Mouse (Mus musculus): Measurements from ENCODE around the gene Gm49320.
"Not testable (repeated sequence)": the region's sequence is repeated elsewhere in the genome, so short reads cannot be mapped to it uniquely, and the experiment has no call there.

The Gm49320 gene

DNA sequence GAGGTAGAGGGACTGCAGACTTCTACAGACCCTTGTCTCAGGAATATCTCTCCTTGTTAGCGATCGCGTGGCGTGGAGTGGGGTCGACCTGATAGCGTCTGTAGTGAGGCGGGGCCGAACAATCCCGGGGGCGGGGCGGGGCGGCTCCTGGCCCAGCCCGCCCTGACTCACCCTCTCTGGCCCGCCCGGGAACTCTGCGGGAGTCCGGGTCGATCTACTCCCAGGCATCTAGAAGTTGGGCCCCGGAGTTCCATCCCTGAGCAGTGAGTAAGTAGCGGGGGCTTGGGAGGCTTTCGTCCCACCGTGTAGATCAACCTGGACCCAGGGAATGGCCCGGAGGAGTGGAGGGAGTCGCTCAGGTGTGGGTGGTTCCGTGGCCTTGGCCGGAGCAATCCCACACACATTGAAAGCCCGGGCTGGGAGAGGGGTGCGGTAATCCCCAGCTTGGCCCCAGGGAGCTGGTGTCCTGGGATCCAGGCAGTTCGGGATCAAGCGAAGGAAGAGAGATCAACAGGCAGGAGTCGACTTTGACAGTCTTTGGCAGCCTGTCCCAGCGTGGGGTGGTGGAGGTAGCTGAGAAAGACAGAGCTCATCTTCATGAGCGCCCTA lies 11.8 kb upstream of the Gm49320 start, which contains the start of gene Lrrc8e:
Gene Lrrc8e (plus strand): TSS at position 89 of the 609 bp plus-strand sequence.
- DNase-seq (ENCODE audit: low read depth, low spot score): no peak

DNA sequence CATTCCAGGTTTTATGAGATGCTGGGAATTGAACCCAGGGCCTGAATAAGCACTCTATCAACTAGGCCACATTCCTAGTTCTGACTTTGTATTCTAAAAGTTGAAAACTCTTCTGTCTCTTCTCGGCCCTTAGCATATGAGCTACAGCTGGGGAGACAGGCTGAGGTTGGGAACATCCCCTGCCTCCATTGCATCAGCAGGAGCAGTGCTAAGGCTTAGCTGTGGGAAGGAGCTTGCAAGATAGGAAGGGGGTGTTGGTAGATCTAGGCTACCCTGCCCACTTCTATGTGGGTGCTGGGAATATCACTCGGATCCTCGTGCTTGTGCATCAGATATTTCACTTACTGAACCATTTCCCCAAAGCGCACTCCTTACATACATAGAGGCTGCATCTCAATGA lies 10.7 kb upstream of the Gm49320 start:
- DNase-seq (ENCODE audit: low read depth, low spot score): no peak

DNA sequence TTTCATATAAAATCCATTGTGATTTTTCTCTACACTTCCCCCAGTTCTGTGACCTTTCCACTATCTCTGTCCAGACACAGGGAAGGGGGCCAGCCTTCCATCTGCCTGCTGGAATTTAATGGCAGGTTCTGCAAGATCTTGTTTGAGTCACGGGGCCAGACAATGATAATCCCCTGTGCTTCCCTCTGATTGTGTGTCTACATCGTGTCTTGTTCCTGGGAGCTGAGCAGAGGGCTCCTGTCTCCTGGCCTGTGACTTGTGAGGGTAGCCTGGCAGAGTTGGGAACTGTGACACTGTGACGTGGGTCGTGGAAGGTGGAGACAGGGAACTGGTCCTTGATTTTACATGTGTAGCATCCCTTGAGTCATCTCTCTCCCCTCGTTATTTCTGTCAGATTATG lies 8.9 kb upstream of the Gm49320 start:
- no peak for DNase-seq (ENCODE audit: low read depth, low spot score)

DNA sequence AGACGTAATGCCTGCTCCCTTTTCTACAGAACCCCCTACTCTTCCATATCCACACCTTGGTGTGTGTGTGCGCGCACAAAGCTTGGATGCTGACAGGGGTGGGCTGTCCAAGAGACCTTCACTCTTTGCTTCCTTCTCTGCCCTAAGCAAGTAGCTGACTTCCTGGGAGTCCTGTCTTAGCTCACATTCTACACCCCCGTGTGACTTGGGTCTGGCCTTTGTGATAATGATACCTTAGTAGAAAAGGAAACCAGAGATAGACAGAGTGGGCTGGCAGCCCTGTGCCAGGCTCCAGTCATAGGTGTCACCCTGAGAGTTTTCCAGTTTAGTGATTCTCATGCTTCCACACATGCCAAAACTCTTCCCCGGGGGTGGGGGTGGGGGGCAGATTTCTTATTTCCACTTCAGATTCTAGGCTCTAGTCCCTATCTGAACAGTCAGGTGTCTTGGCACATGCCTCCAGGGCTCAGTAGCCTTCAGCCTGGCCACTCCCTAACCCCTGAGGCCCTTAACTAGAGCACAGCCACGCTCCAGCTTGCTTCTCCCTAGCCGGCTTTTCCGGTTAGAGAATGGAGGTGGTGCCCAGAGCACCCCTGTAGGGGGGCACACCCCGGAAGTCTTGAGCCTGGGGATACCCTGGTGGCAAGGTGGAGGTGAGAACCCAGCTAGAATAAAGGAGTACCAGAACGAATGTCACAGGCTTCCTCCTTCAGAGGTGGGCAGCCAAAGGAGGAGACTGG lies 7.9 kb upstream of the Gm49320 start:
- no peak for DNase-seq (ENCODE audit: low read depth, low spot score)

DNA sequence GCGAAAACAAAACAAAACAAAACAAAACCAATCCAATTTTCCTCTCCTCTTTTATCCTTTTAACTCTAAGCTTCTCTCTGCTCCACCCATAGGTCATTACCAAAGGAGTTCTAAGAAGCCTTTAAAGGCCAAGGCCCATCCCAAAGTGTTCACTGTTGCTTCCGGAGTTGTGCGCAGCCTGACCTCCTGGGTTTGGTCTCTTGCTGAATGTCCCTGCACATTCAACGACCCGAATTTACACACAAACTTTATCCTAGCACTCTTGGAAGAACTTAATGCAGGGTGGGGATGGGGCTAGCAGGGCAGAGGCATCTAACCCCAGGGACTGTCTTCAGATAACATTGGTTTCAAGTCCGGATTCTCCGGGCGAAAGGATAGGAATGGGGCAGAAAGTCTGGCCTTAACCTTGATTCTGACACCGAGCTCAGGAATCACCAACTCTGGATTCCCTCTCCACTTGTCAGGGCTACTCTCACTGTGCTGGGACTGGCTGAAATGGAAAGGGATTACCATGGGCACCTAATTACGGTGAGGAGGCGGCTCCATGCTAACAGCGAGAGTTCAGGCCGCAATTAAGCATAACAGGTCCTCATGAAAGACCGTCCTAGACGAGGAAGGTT lies 741 bp upstream of the Gm49320 start:
- no peak for DNase-seq (ENCODE audit: low read depth, low spot score)

DNA sequence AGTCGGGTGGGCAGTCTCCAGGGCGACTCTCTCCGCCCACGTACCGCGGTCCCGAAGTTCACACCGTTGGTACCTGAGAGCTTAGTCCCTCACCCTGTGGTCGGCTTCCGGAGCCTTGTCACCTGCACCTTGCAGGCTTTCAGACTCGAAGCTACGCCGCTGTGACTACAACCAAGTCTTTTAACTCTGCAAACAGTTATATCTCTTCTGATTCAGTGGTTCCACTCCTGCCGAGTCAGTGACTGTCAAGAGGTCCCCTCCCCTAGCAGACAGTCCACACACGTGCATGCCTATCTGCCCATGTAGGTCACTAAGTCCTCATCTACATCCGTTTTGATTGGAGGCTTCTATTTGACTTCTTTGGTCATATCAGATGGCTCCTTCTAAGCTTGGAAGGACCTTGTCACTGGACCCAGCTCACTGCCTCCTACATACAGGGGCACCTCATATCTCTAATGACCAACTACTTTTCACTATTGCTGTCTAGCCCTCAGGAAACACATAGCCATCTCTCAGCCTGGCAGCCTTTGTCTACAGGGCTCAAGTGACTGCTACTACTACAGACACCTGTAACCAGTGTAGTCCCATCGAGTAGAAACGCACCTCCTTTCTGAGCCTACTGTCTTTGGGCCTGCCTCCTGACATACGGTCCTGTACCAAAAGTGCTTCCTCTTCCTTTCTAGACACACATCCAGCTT lies 677 bp downstream of the Gm49320 start:
- no peak for DNase-seq (ENCODE audit: low read depth, low spot score)

DNA sequence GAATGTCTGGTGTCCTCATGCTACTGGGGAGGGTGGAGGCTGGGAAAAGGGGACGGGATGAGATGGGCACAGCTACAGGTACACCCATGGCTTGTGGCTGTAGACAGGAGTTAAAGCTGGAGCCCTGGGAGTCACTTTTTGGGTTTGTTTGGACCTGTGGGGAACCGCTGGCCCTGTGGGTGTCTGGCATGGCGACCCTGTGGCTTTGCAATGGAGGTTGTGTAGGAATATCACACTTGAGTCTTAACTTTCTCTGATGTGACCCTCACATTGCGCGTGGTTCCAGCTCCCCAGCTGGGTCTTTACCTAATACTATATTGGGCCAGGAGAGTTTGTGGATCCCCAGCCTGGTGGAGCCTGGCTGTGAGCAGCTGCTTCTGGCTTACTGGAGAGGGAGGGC lies 6.4 kb downstream of the Gm49320 start:
- DNase-seq (ENCODE audit: low read depth, low spot score): no peak

DNA sequence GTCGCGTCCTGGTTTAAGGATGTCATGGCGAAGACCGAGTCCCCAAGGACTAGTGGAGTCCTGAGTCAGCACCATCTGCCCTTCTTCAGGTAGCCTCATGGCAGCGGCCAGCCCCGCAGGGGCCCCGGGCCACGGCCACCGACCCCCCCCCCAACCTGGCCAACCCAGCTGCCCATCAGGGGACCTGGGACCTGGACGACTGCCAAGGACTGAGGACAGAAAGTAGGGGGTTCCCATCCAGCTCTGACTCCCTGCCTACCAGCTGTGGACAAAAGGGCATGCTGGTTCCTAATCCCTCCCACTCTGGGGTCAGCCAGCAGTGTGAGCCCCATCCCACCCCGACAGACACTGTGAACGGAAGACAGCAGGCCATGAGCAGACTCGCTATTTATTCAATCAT lies 7.1 kb downstream of the Gm49320 start:
- no peak for DNase-seq (ENCODE audit: low read depth, low spot score)

DNA sequence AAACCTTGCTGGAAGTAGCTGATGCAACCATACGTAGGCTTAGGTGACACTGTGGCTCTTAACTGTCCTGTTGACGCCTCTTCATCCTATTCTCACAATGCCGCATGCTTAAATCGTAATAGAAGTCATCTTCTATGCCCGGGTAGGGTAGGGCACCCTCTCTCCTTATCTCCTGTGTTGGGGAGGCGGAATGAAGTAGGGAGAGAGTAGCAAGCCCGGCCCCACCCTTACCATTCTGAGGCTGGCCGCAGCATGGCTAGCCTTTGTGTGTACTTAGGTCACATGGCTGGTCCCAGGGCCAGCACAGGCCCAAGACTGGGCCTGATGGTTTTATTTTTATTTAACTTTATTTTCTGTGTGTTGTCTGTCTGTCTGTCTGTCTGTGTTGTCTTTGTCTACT lies 8.6 kb downstream of the Gm49320 start:
- DNase-seq (ENCODE audit: low read depth, low spot score): no peak

DNA sequence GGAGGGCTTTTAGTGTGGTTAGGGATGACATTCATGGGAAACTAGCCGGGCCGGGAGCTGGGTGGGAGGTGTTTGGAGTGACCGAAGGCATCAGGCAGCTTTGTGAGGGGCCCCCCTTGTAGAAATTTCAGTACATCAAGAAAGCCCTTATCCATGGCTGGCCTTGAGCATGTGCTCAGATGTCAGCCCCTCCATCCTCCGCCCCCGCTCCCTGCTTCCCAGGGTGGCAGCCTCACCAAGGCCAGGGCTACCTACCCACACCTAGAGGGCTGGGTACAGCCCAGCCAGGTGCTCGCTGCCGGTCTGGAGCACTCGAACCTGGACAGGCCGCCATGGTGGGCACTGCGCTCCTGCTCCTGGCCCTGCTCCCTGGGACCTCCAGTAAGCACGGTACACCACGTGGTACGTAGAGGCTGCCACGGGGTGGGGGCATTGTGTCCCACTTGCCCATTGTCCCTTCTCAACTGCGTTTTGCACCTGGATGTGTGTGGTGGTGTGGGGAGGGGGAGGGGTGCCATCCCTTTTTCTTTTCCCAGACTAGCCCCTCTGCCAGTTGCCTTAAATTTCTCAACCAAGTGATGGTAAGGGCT lies 9.4 kb downstream of the Gm49320 start, which contains the start of gene Tgfbr3l:
Gene Tgfbr3l (plus strand): TSS at position 264 of the 590 bp plus-strand sequence.
- DNase-seq (ENCODE audit: low read depth, low spot score): no peak

DNA sequence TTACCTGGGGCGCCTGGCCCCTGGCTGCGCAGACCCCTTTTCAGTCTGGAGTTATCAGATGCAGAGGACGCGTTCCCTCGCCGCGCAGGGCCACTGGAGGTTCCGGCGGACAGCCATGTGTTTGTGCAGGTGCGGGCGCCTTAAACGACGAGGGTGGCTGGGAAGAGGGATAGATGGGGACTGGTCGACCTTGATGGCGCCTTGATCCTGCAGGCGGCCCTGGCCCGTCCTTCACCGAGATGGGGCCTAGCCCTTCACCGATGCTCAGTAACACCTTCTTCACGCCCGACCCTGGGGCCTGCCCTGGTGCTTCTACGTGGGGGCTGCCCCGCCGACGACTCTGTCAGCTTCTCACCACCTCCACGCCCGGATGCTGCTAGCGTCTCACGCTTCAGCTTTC lies 10.5 kb downstream of the Gm49320 start:
- no peak for DNase-seq (ENCODE audit: low read depth, low spot score)

DNA sequence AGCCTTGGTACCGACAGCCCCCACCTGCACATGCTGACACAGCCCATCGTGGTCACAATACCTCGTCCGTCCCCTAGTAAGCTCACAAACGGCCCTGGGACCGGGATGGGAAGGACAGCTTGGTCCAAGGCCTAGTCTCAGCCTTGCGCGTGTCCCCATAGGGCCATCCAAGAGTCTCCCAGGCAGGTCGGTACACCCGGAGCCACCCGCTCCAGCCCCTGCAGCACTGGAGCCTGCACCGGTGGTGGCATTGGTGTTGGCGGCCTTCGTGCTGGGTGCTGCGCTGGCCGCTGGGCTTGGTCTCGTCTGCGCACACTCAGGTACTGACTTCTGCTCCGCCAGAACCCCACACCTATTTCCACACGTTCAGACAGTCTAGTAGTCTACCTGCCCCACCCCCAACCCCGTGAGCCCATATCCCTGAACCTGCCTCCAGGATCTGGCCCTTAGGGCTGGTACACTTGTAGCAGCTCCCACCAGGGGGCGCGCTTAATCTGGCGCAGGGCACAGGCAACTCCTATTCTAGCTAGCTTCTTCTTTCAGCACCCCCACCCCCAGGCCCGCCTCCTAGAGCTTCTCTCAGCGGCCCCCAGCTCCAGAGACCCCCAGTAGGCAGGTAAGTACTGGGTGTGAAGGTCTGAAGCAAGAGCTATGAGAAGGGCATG lies 11.8 kb downstream of the Gm49320 start:
- peak; percentile 80 for DNase-seq (ENCODE audit: low read depth, low spot score)

DNA sequence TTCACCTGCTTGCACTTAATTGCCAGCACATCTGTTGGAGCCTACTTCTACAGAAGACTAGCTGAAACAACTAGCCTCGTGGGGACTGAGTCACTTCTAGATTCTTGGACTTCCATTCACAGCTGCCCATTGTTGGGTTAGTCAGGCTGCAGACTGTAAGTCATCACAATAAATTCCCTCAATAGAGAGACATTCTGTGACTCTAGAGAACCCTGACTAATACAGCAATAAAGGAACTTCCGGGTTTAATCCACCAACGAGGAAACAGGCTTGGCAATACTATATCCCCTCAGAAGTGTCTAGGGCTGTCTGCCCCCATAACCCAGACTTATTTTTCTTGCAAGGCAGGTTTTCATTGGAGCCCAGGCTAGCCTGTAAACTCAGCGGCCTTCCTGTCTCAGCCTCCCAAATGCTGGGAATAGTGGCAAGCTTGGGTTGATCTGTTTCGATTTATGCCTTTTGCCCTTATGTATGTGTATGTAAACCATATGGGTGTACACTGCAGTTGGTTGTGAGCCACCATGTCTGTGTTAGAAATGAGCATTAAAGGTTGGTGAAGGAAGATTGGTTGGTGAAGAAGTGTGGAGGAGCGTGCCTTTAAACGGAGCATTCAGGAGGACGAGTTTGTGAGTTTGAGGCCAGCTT lies 13.6 kb downstream of the Gm49320 start:
- no peak for DNase-seq (ENCODE audit: low read depth, low spot score)

DNA sequence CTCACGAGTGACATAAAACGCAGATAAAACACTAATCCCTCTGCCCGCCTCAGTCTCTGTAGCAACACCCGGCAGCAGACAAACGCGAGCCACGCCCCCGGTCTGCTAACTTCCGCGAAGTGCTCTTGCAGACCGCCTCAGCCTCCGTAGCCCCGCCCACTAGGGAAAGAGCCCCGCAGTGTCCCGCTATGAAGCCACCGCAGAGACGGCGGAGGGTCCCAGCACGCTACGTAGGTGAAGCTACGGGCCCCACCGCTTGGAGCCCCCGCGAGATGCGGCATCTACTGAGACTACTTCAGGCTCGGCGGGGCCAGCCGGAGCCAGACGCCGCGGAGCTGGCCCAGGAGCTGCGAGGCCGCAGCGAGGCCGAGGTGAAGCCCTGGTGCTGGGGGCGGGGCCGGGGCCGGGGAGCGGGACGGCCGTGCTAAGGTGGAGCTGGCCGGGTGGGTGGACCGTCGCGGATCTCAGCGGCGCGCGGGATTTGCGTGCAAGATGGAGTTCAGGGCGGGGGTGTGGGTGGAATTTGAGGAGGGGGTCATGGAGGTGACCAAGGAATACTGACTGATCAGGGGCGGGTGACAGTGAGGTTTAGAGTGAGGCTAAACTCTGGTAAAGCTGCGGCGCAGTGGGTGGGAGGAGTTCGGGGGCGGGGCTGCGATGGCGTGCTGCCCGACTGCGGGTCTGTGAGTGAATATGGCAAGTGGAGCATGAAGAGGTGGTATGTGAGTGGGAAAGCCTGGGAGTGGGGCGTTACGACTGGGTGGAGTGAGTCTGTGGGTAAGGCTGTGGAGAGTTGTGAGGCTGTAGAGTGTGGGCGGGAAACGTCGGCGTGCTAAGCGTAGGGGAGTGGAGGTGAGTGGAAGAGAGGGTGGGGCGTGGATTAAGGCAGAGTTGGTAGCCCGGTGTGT lies 14.5 kb downstream of the Gm49320 start, which contains the start of gene Snapc2:
Gene Snapc2 (plus strand): TSS at position 147 of the 908 bp plus-strand sequence.
- peak; percentile 89 for DNase-seq (ENCODE audit: low read depth, low spot score)

DNA sequence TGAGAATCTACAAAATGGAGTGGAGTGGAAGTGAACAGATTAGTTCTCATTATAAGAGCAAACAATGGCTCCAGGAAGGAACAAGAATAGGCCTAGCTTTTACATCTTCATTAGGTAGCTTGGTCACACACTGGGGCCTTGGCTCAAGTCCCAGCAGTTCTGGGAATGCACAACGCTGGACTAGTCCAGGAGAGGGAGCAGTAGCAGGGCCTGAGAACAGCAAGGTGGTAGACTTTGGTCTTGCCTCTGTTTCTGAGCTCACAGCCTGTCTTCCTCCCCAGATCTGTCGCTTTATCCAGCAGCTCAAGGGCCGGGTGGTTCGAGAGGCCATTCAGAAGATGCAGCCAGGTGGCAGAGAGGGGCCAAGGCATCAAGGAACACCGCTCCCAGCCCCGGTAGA lies 15.3 kb downstream of the Gm49320 start:
- no peak for DNase-seq (ENCODE audit: low read depth, low spot score)

DNA sequence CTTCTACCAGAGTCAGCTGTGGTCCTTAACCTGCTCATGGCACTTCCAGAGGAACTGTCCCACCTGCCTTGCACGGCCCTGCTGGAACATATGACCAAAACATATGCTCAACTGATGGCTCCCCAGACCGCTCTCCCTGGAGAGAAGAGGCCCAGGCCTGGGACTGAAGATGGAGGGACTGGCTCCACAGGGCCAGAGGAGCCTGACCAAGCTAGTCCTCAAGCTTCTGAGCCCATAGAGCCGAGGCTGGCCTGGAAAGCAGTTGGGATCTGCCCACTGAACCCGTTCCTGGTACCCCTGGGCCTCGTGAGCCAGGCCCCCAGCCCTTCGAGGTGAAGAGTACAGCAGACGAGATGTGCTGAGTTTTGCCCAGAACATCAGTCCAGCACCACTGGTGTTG lies 16.8 kb downstream of the Gm49320 start:
- not testable (repeated sequence) for DNase-seq (ENCODE audit: low read depth, low spot score)

DNA sequence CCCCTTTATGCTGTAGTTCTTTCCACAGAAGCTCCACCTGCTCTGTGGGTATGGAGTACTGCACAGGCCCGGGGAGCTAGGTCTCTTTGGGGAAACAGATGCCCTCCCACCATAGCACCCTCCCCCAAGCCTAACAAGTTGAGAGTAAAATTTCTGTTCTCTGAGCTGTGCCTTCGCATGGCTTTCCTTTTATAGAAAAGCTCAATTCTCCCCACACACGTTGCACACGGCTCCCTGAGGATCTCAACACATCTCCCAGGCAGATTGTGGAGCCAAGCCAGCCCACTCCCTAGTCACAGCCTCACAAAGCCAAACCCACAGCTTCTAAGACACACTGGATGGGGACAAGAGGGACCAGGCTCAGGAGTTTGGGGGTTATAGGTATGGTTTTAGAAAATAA lies 18.2 kb downstream of the Gm49320 start:
- no peak for DNase-seq (ENCODE audit: low read depth, low spot score)

DNA sequence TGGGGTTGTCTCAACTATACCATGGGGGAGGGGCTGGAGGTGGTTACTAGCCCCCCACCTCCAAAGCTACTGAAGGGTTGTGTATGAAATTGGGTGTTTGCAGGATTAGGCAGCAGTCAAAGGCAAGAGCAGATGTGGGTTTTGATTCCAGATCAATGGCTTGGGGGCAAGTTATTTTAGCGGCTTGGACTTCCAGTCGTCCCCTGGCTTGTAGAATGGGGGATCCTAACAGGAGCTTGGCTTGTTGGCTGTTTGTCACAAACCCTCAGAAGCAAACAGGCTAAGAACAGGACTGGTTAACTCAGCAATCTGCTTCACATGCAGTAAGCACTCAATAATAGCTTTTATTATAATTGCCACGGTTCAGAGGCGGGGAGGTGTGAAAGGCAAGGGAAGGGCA lies 18.7 kb downstream of the Gm49320 start:
- DNase-seq (ENCODE audit: low read depth, low spot score): no peak

DNA sequence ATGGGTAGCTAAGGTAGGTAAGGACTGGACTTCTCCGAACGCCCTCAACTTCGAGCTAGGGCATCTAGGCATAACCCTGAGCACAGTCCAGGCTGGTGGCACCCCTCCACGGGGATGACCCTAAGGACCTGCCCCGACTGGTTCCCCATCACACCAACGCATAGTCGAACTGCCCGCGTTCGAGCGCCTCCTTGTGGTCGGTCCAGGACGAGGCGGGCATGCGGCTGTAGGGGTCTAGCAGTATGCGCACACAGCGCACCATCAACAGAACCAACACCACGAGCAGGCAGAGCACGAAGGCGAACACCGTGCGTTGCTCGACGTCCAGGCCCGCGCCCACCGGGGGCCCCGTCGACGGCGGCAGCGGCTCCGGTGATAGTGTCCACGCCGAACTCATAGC lies 19.6 kb downstream of the Gm49320 start:
- peak; percentile 86 for DNase-seq (ENCODE audit: low read depth, low spot score)

DNA sequence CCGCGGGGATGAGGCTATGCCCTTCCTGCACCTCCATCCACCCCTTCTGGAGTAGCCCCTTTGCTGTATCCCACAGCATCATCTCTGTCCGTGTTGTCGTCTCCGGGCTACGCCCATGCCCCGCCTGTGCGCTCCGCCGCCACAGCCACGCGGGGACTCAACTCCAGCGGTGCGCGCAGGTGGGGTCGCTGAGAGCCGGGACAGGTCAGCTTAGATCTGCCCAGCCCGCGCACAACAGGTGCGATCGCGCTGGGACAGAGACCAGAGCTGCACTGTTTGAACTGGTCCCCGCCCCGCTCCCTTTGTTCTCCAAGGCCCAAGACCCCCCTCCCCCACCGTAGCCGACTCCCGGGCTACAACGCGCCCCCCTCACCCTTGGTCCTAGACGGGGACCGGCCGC lies 20.0 kb downstream of the Gm49320 start:
- DNase-seq (ENCODE audit: low read depth, low spot score): peak; percentile 64
